Mouse (Mus musculus) liver, embryonic 16.5 days (tissue): ENCODE data around the gene Pmepa1. TPM values are rescaled to one million over a fixed set of nuclear protein-coding genes. Genes with fewer than 3 reads are reported as not detected.

Experiments
- ATAC-seq: fragments of 200-750 bp; cut with Nextera tagmentation; 2 replicates; pipeline ENCODE4 v1.8.0; 2017; ENCODE audit warnings: low read depth, mild to moderate bottlenecking, moderate number of reproducible peaks, moderate library complexity
- H3K27ac ChIP-seq: fragments of 300-500 bp; sonication (generic); 2 replicates; pipeline ENCODE4 v1.5.1; 2014; ENCODE audit warnings: mild to moderate bottlenecking, low read length
- H3K27me3 ChIP-seq: fragments of 300-500 bp; sonication (generic); 2 replicates; pipeline ENCODE4 v1.6.1; 2014; ENCODE audit warnings: low read depth, low read length, mixed read lengths; ENCODE audit not compliant: control insufficient read depth, insufficient read depth
- H3K36me3 ChIP-seq: fragments of 300-500 bp; sonication (generic); 2 replicates; pipeline ENCODE4 v1.6.1; 2014; ENCODE audit warnings: mild to moderate bottlenecking; ENCODE audit not compliant: control insufficient read depth, insufficient read depth
- H3K4me1 ChIP-seq: fragments of 300-500 bp; sonication (generic); 2 replicates; pipeline ENCODE4 v1.6.1; 2014; ENCODE audit warnings: low read depth, low read length, mixed read lengths; ENCODE audit not compliant: control insufficient read depth
- H3K4me2 ChIP-seq: fragments of 300-500 bp; sonication (generic); 2 replicates; pipeline ENCODE4 v1.6.1; 2014; ENCODE audit warnings: low read depth, low read length, mixed read lengths
- H3K4me3 ChIP-seq: fragments of 300-500 bp; sonication (generic); 2 replicates; pipeline ENCODE4 v1.5.1; 2014; ENCODE audit warnings: low read depth, mild to moderate bottlenecking, low read length
- H3K9ac ChIP-seq: fragments of 300-500 bp; sonication (generic); 2 replicates; pipeline ENCODE4 v1.6.1; 2014; ENCODE audit warnings: low read depth, low read length
- H3K9me3 ChIP-seq: fragments of 300-500 bp; sonication (generic); replicated peaks from 2 replicates; pipeline ENCODE4 v1.6.1; 2016; ENCODE audit warnings: low read length; ENCODE audit not compliant: control insufficient read depth
- WGBS: fragments of 180-500 bp; shearing (Covaris S2); extraction: QIAGEN DNeasy Blood & Tissue Kit; methylation state at CpG from one replicate; pipeline ENCODE4 v1.1.7; 2014; ENCODE audit not compliant: insufficient replicate concordance; 5-methylcytosine and 5-hydroxymethylcytosine counted together
- polyA plus RNA-seq: library from polyadenylated mRNA; unstranded; fragments of >200 nt; fragmentation: Nextera tagmentation; extraction: Ambion mirVana; gene quantifications from 2 replicates; pipeline ENCODE4 v1.2.1, GENCODE M21; 2015

Pmepa1 gene
- polyA plus RNA-seq = 0.13 and 0.14 TPM in 2 replicates

GRCm38 (mm10) chr2:173276409-173276808, at the start of gene Pmepa1:
Gene Pmepa1, minus strand, starts transcription at chr2:173276533.
- Histone ChIP-seq H3K9ac (peak within 1 kb of the TSS; percentile 16), H3K4me2 (peak within 1 kb of the TSS; percentile 59), H3K9me3 (no peaks in the 10 kb centered on the region), H3K4me3 (peak within 1 kb of the TSS; percentile 56), H3K27ac (no peak within 1 kb of the TSS), H3K4me1 (no peaks in the 10 kb centered on the region), H3K27me3 (peaks cover 61% of the 10 kb centered on the region), H3K36me3 (no peaks in the 10 kb centered on the region)
- under 1% methylated on average over 61 of the region's 61 CpGs for WGBS
- peak; percentile 86 for ATAC-seq

- Histone ChIP-seq H3K36me3 (no peaks in the 10 kb centered on the region), H3K4me3 (no peak overlapping the region), H3K27ac (no peak overlapping the region), H3K9ac (no peak overlapping the region), H3K27me3 (no peaks in the 10 kb centered on the region), H3K4me2 (no peak overlapping the region), H3K9me3 (no peaks in the 10 kb centered on the region), H3K4me1 (no peaks in the 10 kb centered on the region)
- ATAC-seq = no peak
- 76% methylated on average over 6 of the region's 6 CpGs for WGBS
Observed at GRCm38 (mm10) chr2:173321754-173322153, 45.4 kb upstream of the Pmepa1 start.

- H3K4me2 ChIP-seq = no peak overlapping the region
- no peaks in the 10 kb centered on the region for H3K27me3 ChIP-seq
- no peak overlapping the region for H3K9ac ChIP-seq
- no peak overlapping the region for H3K4me3 ChIP-seq
- no peaks in the 10 kb centered on the region for H3K36me3 ChIP-seq
- H3K9me3 ChIP-seq = no peaks in the 10 kb centered on the region
- no peak overlapping the region for H3K27ac ChIP-seq
- H3K4me1 ChIP-seq = no peaks in the 10 kb centered on the region
- no peak for ATAC-seq
- 52% methylated on average over 2 of the region's 2 CpGs for WGBS
Observed at GRCm38 (mm10) chr2:173321194-173321593, 44.9 kb upstream of the Pmepa1 start.

- Histone ChIP-seq H3K9me3 (no peaks in the 10 kb centered on the region), H3K27me3 (no peaks in the 10 kb centered on the region), H3K4me1 (no peaks in the 10 kb centered on the region), H3K4me3 (no peak overlapping the region), H3K9ac (no peak overlapping the region), H3K4me2 (no peak overlapping the region), H3K36me3 (no peaks in the 10 kb centered on the region), H3K27ac (no peak overlapping the region)
- no CpG with 5 or more reads among the region's 1 CpGs for WGBS
- no peak for ATAC-seq
Observed at GRCm38 (mm10) chr2:173314291-173314690, 38.0 kb upstream of the Pmepa1 start.

- Histone ChIP-seq H3K9me3 (no peaks in the 10 kb centered on the region), H3K27ac (no peak overlapping the region), H3K9ac (no peak overlapping the region), H3K4me1 (no peaks in the 10 kb centered on the region), H3K4me3 (no peak overlapping the region), H3K27me3 (no peaks in the 10 kb centered on the region), H3K4me2 (no peak overlapping the region), H3K36me3 (no peaks in the 10 kb centered on the region)
- no peak for ATAC-seq
- 66% methylated on average over 10 of the region's 10 CpGs for WGBS
Observed at GRCm38 (mm10) chr2:173308486-173308885, 32.2 kb upstream of the Pmepa1 start.

- 19% methylated on average over 4 of the region's 4 CpGs for WGBS
- no peak overlapping the region for H3K4me3 ChIP-seq
- no peaks in the 10 kb centered on the region for H3K36me3 ChIP-seq
- H3K27me3 ChIP-seq = no peaks in the 10 kb centered on the region
- H3K4me2 ChIP-seq = no peak overlapping the region
- no peak overlapping the region for H3K9ac ChIP-seq
- no peak overlapping the region for H3K27ac ChIP-seq
- no peaks in the 10 kb centered on the region for H3K9me3 ChIP-seq
- no peaks in the 10 kb centered on the region for H3K4me1 ChIP-seq
- ATAC-seq = no peak
Observed at GRCm38 (mm10) chr2:173307984-173308383, 31.7 kb upstream of the Pmepa1 start.

GRCm38 (mm10) chr2:173307561-173307960, 31.2 kb upstream of the Pmepa1 start:
- no peaks in the 10 kb centered on the region for H3K36me3 ChIP-seq
- no peaks in the 10 kb centered on the region for H3K9me3 ChIP-seq
- no peak for ATAC-seq
- no peaks in the 10 kb centered on the region for H3K27me3 ChIP-seq
- no peak overlapping the region for H3K9ac ChIP-seq
- H3K4me2 ChIP-seq = no peak overlapping the region
- no peaks in the 10 kb centered on the region for H3K4me1 ChIP-seq
- H3K27ac ChIP-seq = no peak overlapping the region
- WGBS = 10% methylated on average over 15 of the region's 18 CpGs
- H3K4me3 ChIP-seq = no peak overlapping the region

- WGBS = 51% methylated on average over 11 of the region's 11 CpGs
- no peak overlapping the region for H3K4me2 ChIP-seq
Observed at GRCm38 (mm10) chr2:173306734-173307525, 30.6 kb upstream of the Pmepa1 start.

GRCm38 (mm10) chr2:173305011-173305410, 28.7 kb upstream of the Pmepa1 start:
- 37% methylated on average over 12 of the region's 12 CpGs for WGBS

More at GRCm38 (mm10) chr2:173306734-173307525, 30.6 kb upstream of the Pmepa1 start:
- Histone ChIP-seq H3K36me3 (no peaks in the 10 kb centered on the region), H3K9ac (no peak overlapping the region), H3K27ac (no peak overlapping the region), H3K27me3 (no peaks in the 10 kb centered on the region), H3K4me1 (no peaks in the 10 kb centered on the region), H3K4me3 (no peak overlapping the region), H3K9me3 (no peaks in the 10 kb centered on the region)
- ATAC-seq = no peak

More at GRCm38 (mm10) chr2:173305011-173305410, 28.7 kb upstream of the Pmepa1 start:
- Histone ChIP-seq H3K9me3 (no peaks in the 10 kb centered on the region), H3K4me1 (no peaks in the 10 kb centered on the region), H3K9ac (no peak overlapping the region), H3K27me3 (no peaks in the 10 kb centered on the region), H3K27ac (no peak overlapping the region), H3K36me3 (no peaks in the 10 kb centered on the region), H3K4me3 (no peak overlapping the region), H3K4me2 (no peak overlapping the region)
- ATAC-seq = no peak
